In the genomic region with DNA sequence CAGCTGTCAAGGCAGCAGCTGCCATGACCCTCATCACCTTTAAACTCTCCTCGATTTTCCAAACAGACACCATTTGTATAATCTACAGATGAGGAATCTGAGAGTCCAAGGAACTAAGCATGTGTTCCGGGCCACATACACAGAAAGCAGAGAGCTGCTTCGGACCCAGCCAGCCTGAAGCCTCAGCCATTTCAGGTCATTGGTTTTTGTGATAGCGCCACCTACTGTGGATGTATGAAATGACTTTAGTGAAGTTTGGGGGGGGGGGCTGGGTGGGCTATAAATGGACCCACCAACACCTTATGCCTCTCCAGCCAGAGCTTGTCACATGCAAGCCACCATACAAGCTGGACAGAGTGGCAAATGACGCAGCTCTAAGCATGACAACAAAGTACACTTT, we compare ENCODE assay signal across 14 mouse cellular contexts. TPM values are rescaled to one million over a fixed set of nuclear protein-coding genes. Genes with fewer than 3 reads are reported as not detected.
DNase-seq lines count a peak whose midpoint lies in the region; TF ChIP-seq lines count a peak whose summit lies in the region.
"Had no signal": no experiment of that assay in that cellular context is flagged by ENCODE, and none has a peak within 500 bp of the region (broad histone marks: within the 10 kb centered on the region; RNA-seq: fewer than 3 reads in every experiment).

No protein-coding gene starts in this region.

- no peak overlapping the region for H3K9ac ChIP-seq in liver, adult 2 months (ENCODE audit: low read depth, low read length)
- H3K9ac ChIP-seq: forebrain, embryonic 15.5 days; hindbrain, embryonic 14.5 days had no signal

- no peak for TF ChIP-seq POLR2A in liver, adult 2 months (IDR thresholded peaks at IDR 0.05; ENCODE audit: extremely low read depth, insufficient read depth, low read length)
- no peak for TF ChIP-seq POLR2A in brain, embryonic 14.5 days (IDR thresholded peaks at IDR 0.05; ENCODE audit: borderline replicate concordance, extremely low read depth, insufficient read depth, insufficient read length, poor library complexity, severe bottlenecking)

- no peaks in the 10 kb centered on the region for H3K36me3 ChIP-seq in liver, adult 2 months (ENCODE audit: control insufficient read depth, insufficient read depth, low read length)
- H3K36me3 ChIP-seq: forebrain, embryonic 15.5 days had no signal

- H3K4me1 ChIP-seq in liver, adult 2 months (ENCODE audit: control insufficient read depth, insufficient read depth, low read length): no peaks in the 10 kb centered on the region

- no peaks in the 10 kb centered on the region for H3K27me3 ChIP-seq in liver, adult 2 months (ENCODE audit: control insufficient read depth, insufficient read depth, low read length)
- H3K27me3 ChIP-seq: forebrain, embryonic 15.5 days had no signal

- intact Hi-C loops in gastrocnemius, adult 2 months (cut with DNase I): no loop called here
- intact Hi-C loops in gastrocnemius, postnatal 36 days (cut with DNase I): no loop called here

- no peaks in the 10 kb centered on the region for H3K79me2 ChIP-seq in liver, adult 2 months (ENCODE audit: control insufficient read depth, insufficient read depth, low read length)

- peak; percentile 27; the same call in 1 of the 2 replicates for TF ChIP-seq CTCF in gastrocnemius, adult 2 months (IDR thresholded peaks at IDR 0.05)
- TF ChIP-seq CTCF in liver, adult 2 months (IDR thresholded peaks at IDR 0.05; ENCODE audit: low read depth, low read length): peak; percentile 29
- peak; percentile 28; the same call in 1 of the 2 replicates for TF ChIP-seq CTCF in brain, embryonic 14.5 days (IDR thresholded peaks at IDR 0.05; ENCODE audit: borderline replicate concordance, extremely low read depth, insufficient read depth, insufficient read length)

- no peak overlapping the region for H3K4me3 ChIP-seq in gastrocnemius, adult 2 months
- H3K4me3 ChIP-seq in liver, adult 2 months (ENCODE audit: insufficient read depth, low read depth, low read length): no peak overlapping the region
- H3K4me3 ChIP-seq: forebrain, embryonic 15.5 days; myocyte had no signal

- no peak overlapping the region for H3K27ac ChIP-seq in gastrocnemius, adult 2 months
- H3K27ac ChIP-seq in liver, adult 2 months (replicated peaks; ENCODE audit: insufficient read depth, low read depth, low read length): no peak overlapping the region
- H3K27ac ChIP-seq: forebrain, embryonic 15.5 days; hindbrain, embryonic 14.5 days had no signal

- 39% methylated on average over 5 of the region's 5 CpGs for WGBS in liver, adult 2 months

- no peak for DNase-seq in gastrocnemius, adult 2 months
- DNase-seq in gastrocnemius, postnatal 36 days: no peak
- DNase-seq in liver, adult 2 months (ENCODE audit: extremely low read depth, low read depth, low spot score): no peak
- no peak for DNase-seq in liver
- DNase-seq in CD4-positive helper T cell, adult 2 months (ENCODE audit: low read depth, low spot score): peak; percentile 37
- DNase-seq in brain, embryonic 14.5 days (ENCODE audit: low read depth): no peak
- no peak for DNase-seq in right cerebral cortex, adult 18-20 months
- DNase-seq in kidney, postnatal 10 days: no peak
- DNase-seq: lung, postnatal 4 days; thymus, postnatal 4 days had no signal

RNA-seq across cellular contexts. Expression of a gene that starts 8.9 kb away (rescaled TPM):
- under 1 TPM; 0.23 to 0.45 TPM for total RNA-seq in gastrocnemius, adult 2 months (2021)
- total RNA-seq in gastrocnemius, postnatal 36 days (2021): under 1 TPM; 0.37 to 0.74 TPM
- total RNA-seq in liver, adult 2 months (2014; rRNA removed): 0.55 and 0.74 TPM in 2 replicates
- 1.7 and 2.4 TPM in 2 replicates for polyA plus RNA-seq in liver, adult 2 months (2012; rRNA removed)
- 14.8 and 26.0 TPM in 2 replicates for polyA plus RNA-seq in brain, embryonic 14.5 days (2012; rRNA removed)
- total RNA-seq: common myeloid progenitor, adult 5-6 weeks had no signal
- polyA plus RNA-seq: myocyte had no signal

RNA-seq across cellular contexts. Expression of a gene that starts 28.4 kb away (rescaled TPM):
- total RNA-seq in gastrocnemius, adult 2 months (2021): not detected
- total RNA-seq in gastrocnemius, postnatal 36 days (2021): under 1 TPM in 1 of 2 experiments, not detected in 1; 0.51 TPM
- total RNA-seq in liver, adult 2 months (2014; rRNA removed): under 0.01 and 0.07 TPM in 2 replicates
- polyA plus RNA-seq in liver, adult 2 months (2012; rRNA removed): not detected in 2 replicates
- 1.6 and 1.7 TPM in 2 replicates for polyA plus RNA-seq in brain, embryonic 14.5 days (2012; rRNA removed)
- polyA plus RNA-seq: myocyte had no signal

RNA-seq across cellular contexts. Expression of a gene that starts 50.9 kb away (rescaled TPM):
- 10 to 100 TPM; 12.4 to 14.4 TPM for total RNA-seq in gastrocnemius, adult 2 months (2021)
- 10 to 100 TPM; 11.4 to 12.8 TPM for total RNA-seq in gastrocnemius, postnatal 36 days (2021)
- total RNA-seq in liver, adult 2 months (2014; rRNA removed): 13.1 and 17.8 TPM in 2 replicates
- 25.3 and 31.9 TPM in 2 replicates for polyA plus RNA-seq in liver, adult 2 months (2012; rRNA removed)
- polyA plus RNA-seq in brain, embryonic 14.5 days (2012; rRNA removed): 119 and 147 TPM in 2 replicates
